Mouse (Mus musculus) E14TG2a.4 (cell line): ENCODE data around the gene Wdr53.

Experiments
- CTCF ChIP-seq: conservative IDR thresholded peaks from 2 replicates; pipeline ENCODE4 v1.5.1; 2014; ENCODE audit warnings: low read length
- NANOG ChIP-seq: IDR thresholded peaks from 2 replicates; pipeline ENCODE4 v1.6.1; 2014; ENCODE audit warnings: borderline replicate concordance, low read length, mixed read lengths

DNA sequence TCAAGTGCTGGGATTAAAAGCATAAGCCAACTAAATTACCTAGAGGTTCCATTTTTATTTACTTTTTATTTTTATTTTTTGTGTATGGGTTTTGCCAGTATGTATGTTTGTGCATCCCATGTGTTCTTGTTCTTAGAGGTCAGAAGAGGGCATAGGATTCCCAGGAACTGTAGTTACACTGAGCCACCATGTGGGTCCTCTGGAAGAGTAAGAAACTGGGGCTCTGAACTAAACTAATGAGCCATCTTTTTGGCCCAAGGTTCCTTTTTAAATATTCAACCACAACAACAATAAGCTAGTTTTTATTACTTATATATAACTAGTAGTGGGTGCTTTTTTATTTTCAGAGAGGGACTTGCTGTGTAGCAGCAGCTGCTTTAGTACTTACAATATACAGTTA, 35.6 kb downstream of the Wdr53 start:
- TF ChIP-seq CTCF (no peak), NANOG (no peak)
